Mouse (Mus musculus): Measurements from ENCODE around the gene Alyref.
"Not testable (repeated sequence)": the region's sequence is repeated elsewhere in the genome, so short reads cannot be mapped to it uniquely, and the experiment has no call there.

Alyref gene

DNA sequence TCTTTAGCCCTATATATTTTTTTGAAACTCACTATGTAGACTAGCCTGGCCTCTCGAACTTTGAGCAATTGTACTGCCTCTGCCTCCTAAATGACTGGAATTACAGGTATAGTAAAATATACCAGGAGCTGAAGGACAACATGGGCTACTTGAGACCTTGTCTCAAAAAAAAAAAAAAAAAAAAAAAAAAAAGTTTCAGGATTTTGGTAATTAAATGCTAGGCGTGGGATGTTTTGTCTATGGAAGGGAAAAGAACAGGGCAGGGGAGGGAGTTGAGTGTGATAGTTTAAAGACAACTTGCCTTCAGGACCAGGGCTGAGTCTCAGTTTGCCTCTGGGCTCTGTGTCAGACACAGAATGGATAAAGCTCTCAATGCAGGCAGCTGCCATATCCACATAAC is 23.1 kb downstream of the Alyref start:
- DNase-seq (ENCODE audit: extremely low spot score, low spot score), result no peak

DNA sequence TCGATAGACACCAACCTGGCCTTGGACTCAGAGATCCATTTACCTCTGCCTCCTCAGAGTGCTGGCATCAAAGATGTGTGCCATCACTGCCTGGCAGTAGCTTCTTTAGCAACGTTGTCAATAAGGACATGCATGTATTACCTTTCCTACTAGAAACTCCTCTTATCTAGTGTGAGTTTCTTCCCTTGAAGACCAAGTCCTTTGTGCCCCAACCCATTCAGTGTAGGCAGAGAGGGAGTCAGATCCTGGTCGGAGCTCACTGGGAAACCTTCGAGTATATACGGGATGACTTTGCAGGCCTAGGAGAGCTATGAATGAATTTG is 23.9 kb downstream of the Alyref start:
- no peak for DNase-seq (ENCODE audit: extremely low spot score, low spot score)

DNA sequence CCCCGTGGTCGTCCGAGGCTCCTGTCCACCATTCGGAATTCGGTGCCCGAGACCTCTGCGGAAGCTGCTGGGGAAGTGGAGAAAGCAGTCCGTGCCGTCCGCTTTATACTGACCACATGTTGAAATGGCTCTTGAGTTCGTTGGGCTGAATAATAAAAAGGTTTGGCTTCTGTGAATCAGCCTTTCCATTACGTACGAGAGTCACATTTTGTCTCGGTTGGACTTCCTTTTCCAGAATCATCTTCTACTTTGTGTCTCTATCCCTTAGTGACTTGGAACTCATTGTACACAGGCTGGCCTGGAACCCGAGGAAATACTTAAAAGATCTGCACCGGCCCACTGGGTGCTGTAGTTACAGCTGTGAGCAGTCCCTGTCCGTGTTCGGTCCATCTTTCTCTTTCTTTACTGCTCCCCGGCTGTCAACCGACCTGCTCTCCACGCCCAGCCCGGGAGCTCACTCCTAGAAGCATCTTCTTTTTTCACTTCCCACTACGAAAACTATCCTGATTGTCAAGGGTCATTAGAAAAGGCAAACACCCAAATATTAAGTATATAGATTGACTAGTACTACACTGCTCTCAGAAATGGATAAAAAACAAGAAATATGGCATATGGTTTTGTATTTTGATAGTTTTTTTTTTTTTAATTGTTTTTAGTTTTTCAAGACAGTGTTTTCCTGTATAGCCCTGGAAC is 24.4 kb downstream of the Alyref start:
- peak; percentile 38 for DNase-seq (ENCODE audit: extremely low spot score, low spot score)

DNA sequence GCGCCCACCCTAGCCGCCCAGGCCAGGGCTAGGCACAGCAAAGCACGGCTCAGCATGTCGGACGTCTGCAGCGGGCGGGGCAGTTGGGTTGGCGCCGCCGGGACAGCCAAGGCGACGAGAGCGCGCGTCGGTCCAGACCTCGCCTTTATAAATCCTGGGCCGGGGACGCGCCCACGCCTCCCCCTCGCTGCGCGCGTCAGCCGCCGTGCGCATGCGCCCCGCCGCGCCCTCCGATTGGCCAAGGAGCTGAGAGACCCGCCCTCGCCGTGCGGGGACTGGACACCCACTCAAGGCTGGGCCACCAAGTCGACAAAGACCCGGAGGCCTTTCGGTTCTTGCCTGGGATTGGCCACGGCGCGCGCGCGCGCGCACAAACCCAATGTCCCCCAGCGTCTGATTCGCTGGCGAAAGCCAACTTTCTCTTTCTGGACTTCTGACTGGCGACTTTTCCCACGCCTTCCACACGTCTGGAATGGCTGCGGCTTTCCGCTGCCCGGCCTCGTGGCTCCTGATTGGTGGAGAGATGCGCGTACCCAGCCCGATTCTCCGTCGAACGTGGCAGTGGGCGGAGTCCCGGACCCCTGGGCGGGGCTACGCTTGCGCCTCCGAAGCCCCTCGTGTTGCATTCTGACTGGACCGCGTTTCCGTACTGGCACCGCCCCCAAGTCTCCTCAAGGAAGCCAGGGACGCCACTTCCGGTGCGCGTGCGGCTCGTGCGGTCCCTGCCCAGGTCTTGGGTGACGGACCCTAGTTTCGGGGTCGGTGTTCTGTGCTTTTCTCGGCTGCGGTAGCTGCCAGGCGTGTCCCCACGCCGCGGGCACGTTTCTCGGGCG is 25.2 kb downstream of the Alyref start, which contains the start of gene P4hb:
Gene P4hb, minus strand, starts transcription at position 502 of the 833 bp plus-strand sequence.
- peak; percentile 99 for DNase-seq (ENCODE audit: extremely low spot score, low spot score)

DNA sequence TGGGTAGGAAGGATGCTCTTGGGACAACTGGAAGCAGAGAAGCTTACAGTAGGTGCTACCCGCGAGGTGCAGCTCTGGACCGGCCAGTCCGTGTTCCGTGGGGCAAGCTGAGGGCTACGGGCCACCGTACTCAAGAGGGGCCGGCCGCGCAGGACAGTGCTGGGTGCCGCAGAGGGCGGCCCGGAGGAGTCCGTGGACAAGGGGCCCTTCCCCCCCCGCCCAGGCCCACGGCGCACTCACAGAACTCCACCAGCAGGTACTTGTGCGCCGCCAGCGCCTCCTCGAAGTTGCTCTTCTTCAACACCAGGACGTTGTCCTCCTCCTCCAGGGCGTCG is 25.8 kb downstream of the Alyref start:
- DNase-seq (ENCODE audit: extremely low spot score, low spot score), result no peak

DNA sequence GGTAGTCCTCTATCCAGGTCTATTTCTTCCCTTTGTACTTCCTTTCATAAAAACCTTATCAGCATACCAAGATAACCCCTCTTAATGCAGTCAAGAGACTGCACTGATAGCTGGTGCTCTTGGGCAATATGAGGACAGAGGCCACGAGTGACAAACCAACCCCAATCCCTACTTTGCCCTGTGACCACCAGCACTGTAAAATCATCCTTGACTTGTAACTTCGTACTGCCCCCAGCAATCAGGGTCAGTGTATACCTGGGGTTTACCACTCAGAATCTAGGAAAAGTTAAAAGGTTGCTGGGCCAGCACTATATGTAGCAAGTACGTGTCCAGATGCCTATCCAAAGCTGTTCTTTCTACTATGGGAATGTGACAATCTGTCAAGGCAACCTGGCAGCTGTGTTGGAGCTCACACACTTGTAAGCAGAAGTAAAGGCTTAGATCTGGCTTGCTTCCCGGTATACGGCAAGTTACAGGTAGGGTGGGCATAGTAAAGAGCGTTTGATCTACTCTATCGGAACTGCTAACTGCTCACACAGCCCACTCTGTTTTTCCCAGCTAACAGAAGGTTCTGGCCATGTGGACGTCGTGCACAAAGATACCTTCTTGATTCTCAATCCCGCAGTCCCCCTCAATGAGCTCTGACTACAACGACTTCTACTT is 26.3 kb downstream of the Alyref start:
- no peak for DNase-seq (ENCODE audit: extremely low spot score, low spot score)

DNA sequence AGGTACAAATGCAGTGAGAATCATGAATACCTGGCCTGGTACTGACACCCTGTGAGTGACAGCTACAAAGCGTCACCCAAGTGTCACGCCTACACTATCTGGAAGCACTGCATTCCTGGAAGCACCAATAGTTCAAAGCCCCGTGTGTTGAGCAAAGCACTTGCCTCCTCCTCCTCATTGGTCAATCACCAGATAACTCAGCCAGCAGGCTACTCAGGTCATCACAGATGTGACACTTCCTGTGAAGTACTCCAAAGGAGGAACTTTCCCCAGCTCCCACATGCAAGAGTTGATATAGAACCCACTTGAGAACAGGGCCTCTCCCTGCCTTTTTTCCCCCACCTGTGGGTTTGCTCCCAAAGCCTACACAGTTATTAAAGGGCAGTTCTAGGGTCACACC is 27.0 kb downstream of the Alyref start:
- no peak for DNase-seq (ENCODE audit: extremely low spot score, low spot score)

DNA sequence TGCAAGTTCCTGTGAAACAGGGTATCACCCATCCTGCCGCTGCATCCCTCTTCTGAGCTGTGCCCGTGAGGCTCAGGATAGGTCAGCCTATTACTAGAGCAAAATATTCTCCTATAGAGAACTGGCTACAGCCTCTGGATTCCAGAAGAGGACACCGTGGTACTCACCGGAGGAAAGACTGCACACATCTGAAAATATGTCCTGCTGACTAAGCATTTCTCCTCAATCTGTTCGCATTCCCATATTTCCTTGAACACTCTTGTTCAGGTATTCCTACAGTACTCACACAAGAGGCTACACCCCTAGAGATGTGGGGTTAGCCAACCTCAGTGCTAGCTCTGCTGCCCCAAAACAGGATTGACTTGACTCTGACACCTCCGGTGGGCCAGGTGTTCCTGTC is 29.8 kb downstream of the Alyref start:
- DNase-seq (ENCODE audit: extremely low spot score, low spot score), result no peak

DNA sequence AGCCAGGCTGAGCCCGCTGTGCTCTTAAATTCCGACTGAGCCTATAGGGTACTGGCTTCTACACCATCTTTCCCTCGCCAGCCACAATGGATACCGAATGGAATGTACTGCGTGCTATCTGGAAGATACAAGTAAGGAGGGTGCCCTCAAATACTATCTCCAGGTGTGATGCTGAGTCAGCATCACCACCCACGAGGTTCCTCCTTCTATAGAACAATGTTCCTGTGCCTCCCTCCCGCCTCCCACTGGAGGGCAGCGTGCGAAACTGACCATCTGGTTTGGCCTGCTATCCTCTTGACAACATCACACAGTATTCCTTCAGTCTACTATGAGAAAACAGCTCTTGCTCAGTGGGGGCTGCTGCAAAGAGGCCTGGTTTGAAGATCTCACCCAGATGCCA is 33.1 kb downstream of the Alyref start:
- no peak for DNase-seq (ENCODE audit: extremely low spot score, low spot score)

DNA sequence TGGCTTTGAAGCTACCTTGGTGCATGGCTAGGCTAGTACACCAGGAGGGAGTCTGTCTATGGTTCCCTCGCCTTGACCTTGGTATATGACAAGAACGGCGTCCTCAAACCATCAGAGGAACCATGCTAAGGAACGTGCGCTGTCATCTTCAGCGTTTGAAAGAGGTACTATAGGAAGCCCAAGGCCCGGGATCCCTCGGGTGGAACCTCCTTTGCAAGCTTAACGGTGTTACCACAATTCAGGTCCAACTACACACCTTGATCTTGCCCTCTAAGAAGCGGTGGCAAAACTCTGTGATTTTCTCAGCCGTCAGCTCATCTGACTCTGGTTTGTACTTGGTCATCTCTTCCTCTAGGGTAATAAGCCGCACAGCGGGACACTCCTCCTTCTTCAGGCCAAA is 35.2 kb downstream of the Alyref start:
- DNase-seq (ENCODE audit: extremely low spot score, low spot score), result no peak

DNA sequence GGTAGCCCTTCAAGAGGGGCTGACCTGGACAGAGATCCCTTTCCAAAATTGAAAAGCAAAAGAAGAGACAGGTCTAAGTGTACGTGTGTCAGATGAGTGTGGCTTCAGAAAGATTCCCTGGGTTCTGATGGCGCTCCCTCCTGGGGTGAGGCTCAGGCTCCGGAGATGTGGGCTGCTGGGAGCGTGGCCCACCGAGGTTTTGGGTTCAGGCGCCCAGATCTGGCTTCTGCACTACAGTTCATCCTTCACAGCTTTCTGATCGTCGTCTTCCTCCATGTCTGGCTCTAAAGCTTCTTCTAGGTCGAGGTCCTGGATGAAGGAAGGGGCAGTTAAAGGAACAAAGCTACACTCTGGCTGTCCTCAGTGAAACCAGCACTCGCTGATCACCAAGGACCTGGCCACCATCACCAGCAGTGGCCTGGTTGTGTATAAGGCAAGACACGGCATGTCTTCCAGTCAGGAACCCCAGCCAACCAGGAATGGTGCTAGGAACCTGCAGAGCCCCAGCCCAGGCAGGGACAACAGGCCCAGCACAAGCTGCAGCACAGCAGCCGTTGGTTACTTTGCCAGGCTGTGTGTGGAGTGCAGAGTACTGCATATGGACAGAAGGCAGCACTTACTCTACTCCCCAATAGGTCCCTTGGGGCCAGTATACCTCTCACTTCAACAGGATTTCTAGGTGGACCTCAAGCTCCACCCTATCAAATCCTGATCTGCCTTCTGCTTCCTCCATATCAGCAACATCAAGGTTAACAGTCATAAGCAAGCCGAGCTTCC is 37.0 kb downstream of the Alyref start:
- DNase-seq (ENCODE audit: extremely low spot score, low spot score), result no peak

DNA sequence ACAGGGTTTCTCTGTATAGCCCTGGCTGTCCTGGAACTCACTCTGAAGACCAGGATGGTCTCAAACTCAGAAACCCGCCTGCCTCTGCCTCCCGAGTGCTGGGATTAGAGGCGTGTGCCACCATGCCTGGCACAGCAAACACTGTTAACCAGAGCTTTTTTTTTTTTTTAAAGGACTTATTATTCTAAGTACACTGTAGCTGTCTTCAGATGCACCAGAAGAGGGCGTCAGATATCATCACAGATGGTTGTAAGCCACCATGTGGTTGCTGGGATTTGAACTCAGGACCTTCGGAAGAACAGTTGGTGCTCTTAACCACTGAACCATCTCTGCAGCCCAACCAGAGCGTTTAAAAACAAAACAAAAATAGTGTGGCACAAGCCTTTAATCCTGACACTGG is 39.3 kb downstream of the Alyref start:
- DNase-seq (ENCODE audit: extremely low spot score, low spot score), result not testable (repeated sequence)

DNA sequence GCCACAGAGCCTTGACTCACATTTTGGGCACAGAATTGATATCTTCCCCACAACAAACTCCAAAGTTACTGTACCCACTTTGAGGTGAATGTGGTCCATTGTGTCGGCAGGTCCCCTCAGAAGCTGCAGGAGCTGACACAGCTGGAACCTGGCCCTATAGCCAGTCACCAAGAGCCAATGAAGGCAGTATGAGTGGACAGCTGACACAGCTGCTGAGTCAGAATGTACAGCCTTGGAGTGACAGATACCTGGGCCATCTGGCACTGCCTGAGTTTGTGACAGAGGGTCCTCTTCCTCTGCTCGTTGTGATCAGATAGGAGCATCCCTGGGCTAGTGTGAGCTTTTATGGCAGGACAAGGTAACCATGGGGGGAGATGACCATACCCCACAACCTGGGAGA is 42.9 kb downstream of the Alyref start:
- DNase-seq (ENCODE audit: extremely low spot score, low spot score), result no peak

DNA sequence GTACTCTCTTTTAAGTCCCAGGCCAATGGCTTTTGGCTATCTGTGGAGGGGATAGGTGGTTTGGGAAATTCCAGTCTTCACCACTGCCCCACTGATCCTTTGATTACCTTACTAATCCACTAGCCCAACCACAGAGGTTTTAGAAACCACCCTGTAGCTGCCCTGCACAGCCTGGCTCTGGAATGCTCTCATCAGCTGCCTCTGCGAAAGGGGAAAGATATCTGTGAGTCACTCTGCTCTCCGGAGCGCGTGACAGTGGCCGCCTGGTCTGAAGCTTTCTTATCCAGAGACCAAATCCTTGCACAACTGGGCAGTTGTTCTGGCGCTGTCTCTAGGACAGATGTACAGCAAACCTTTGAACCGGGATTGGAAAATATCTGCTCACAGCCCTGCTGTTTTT is 43.3 kb downstream of the Alyref start:
- DNase-seq (ENCODE audit: extremely low spot score, low spot score), result no peak

DNA sequence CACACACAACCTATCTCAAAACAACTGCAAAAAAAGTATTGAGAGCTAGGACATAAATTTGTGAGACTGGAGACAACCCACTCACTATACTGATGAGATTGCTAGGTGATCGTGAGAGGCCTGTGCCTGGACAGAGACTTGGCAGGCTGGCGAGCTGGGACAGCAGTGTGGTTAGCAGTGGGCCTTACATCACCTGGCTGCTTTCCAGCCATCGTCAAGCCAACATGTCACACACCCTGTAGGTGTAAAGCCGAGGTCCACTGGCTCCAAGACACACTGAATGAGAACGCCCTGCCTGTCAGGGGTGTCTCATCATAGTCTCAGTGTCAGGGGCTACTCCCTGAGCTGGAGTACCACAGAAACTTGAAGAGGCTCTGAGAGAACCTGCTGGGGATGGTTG is 45.4 kb downstream of the Alyref start:
- no peak for DNase-seq (ENCODE audit: extremely low spot score, low spot score)

DNA sequence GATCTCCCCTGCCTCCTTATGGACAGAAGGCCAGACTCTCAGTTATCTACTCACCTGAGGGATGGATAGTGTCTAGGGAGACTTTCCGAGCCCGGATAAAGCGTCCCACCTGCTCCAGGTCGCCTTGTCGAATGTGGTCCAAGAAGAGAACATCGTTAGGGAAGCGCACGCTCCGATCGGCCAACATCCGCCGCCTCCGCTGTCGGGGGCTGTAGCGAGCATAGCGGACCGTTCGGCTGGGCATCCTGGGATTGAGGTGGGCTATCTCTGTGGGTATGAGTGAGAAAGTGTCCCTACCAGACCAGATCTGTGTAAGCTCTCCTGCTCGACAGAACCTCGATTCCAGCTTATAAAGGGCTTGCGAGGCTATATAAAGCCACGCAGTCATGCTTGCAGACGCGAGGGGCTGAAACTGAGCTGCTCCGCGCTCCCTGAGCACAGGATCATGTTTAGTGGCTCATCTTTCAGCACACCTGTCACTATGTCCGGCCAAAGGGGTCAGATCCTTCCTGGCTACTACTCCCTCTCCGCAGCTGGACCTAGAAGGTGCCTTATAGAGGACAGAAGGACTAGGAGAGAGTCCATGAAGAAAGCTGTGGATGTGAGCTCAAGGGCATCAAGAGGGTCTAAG is 47.2 kb downstream of the Alyref start, which contains the start of gene Ppp1r27:
Gene Ppp1r27, minus strand, starts transcription at position 323 of the 631 bp plus-strand sequence.
- DNase-seq (ENCODE audit: extremely low spot score, low spot score), result no peak

DNA sequence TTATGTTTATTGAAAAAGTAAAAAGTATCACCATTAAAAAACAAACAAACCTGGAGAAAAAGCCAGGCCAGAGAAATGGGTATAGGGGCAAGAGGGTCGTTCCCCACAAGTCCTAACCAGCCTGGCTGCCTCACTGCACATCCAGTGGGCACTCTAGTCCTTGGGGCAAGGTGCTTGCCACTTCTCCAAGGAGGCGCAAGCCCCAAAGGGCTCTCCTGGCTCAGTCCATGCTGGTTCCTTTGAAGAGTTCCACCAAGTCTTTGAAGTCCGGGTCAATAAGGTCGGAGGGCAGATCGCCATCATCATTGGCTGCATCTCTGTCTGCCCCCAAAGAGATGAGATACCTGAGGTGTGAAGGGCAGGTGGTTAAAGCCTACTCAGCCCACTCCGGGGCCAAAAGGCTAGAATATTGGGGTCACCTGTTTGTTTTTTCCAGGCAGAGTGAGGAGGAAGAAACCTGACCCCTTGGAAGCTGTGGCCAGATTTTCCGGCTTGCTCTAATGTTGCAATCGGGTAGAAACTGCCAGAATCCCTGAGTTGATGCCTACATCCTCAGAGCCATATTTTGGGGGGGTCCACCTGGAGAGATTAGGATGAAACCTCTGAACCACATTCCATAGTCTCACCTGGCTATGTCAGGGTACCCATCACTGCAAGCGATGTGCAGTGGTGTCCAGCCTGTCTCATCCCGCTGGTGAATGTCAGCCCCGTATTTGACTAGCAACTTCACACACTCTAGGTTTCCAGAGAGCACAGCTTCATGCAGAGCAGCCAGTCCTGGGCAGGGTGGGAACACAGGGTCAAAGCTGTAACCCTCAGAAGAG is 48.0 kb downstream of the Alyref start:
- DNase-seq (ENCODE audit: extremely low spot score, low spot score), result no peak

DNA sequence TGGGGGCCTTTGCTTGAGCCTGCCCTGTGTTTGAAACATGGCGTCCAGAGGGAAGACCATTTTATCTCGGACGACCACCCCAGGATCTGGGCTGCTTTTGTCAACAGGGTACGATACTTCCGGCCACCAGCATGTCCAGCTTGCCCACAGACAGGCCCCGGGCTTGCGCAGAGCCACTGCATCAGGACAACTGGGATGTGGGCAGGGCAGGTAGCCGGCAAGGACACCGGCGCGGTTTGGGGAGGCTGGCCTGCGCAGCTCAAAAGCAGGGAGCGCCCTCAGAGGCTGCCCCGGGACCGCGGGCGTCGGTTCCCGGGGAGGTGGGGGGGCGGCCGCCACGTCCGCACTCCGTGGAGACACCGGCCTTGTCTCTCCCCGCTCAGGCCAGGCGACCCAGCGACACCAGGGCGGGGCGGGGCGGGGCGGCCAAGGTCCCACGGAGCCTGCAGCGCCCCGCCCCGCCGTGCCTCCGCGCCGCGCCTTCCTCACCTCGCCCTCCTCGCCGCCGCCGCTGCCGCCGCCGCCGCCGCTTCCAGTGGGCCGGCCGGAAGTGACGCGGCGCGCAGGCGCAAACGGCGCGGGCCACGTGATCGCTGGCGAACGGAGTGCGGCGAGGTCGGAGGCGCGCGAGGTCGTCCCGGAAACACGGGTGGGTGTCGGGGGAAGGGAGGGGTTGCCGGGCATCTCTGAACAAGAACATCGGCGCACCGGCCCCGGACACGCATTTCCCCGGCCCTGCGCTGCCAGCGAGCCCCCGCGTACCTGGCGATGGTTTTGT is 48.8 kb downstream of the Alyref start, which contains the start of gene Mcrip1:
Gene Mcrip1, minus strand, starts transcription at position 560 of the 778 bp plus-strand sequence.
- peak; percentile 89 for DNase-seq (ENCODE audit: extremely low spot score, low spot score)

DNA sequence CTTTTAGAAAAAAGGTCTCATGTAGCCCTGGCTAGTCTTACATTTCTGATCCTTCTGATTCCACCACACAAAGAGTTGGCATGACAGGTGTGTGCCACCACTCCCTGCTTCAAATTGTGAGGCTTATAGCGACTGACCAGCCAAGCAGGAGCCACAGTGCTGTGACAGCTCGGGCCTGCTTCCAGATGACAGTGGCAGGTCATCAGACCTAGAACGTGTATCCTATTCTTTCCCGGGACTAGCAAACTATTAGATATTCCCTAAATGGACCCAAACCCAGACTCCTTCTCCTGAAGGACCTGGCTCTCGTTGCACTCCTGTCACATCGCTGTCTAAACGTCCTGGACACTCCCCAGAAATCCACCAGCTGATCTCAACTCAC is 49.4 kb downstream of the Alyref start:
- no peak for DNase-seq (ENCODE audit: extremely low spot score, low spot score)

DNA sequence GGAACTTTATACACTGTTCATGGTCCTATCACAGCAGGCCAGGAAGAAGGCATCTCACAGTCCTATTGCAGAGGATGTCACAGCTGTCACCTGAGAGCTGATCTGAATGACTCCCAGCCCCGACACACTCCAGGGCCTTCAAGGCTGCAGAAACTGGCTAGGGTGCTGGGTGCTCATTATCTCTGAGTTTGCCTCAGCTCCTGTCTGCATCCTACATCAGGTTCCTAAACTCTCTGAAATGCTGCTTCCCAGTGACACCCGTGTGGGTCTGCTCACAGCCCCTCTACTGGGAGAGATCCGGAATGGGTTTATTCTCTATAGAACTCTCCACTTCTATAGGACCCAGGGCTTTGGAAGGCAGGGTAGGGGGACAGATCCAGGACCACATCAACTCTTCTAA is 50.0 kb downstream of the Alyref start:
- DNase-seq (ENCODE audit: extremely low spot score, low spot score), result no peak
